Mouse (Mus musculus): ENCODE measurements at regions not wholly inside any gene's neighbourhood (a gene's known extent, or its start where the extent isn't known, plus 50 kb on each side); places are given as distances from the start of the nearest gene placed in this dataset.

GRCm38 (mm10) chr4:153002516-153002915 is 480.1 kb downstream of the Ajap1 start:
- Histone ChIP-seq H3K4me1 (ENCODE audit: control insufficient read depth, insufficient read depth, low read length) (no peaks in the 10 kb centered on the region), H3K27ac (replicated peaks; ENCODE audit: low read depth, low read length) (no peak overlapping the region)
- 79% methylated on average over 4 of the region's 4 CpGs for WGBS

GRCm38 (mm10) chr4:153001761-153002160 is 480.9 kb downstream of the Ajap1 start:
- no peak for TF ChIP-seq POLR2A (IDR thresholded peaks at IDR 0.05; ENCODE audit: borderline replicate concordance, extremely low read depth, insufficient read depth, insufficient read length)
- H3K4me2 ChIP-seq (replicated peaks; ENCODE audit: low read depth, low read length, severe bottlenecking): no peak overlapping the region
- WGBS: 82% methylated on average over 6 of the region's 6 CpGs

More at GRCm38 (mm10) chr4:153002516-153002915, 480.1 kb downstream of the Ajap1 start:
- no peak for ATAC-seq (ENCODE audit: low FRiP score, low read depth)
- no peak for TF ChIP-seq POLR2A (IDR thresholded peaks at IDR 0.05; ENCODE audit: borderline replicate concordance, extremely low read depth, insufficient read depth, insufficient read length)
- no peak for DNase-seq (ENCODE audit: low spot score)
- H3K9me3 ChIP-seq (ENCODE audit: control insufficient read depth, low read length): no peaks in the 10 kb centered on the region
- H3K9ac ChIP-seq (ENCODE audit: low read depth, low read length, severe bottlenecking): no peak overlapping the region
- no peaks in the 10 kb centered on the region for H3K36me3 ChIP-seq (ENCODE audit: control insufficient read depth, insufficient read depth, low read length)
- H3K27me3 ChIP-seq (ENCODE audit: control insufficient read depth, insufficient read depth, low read length): no peaks in the 10 kb centered on the region
- no peak overlapping the region for H3K4me2 ChIP-seq (replicated peaks; ENCODE audit: low read depth, low read length, severe bottlenecking)
- H3K4me3 ChIP-seq (replicated peaks; ENCODE audit: low read length): no peak overlapping the region

GRCm38 (mm10) chr4:152999526-152999925 is 483.1 kb downstream of the Ajap1 start:
- Histone ChIP-seq H3K36me3 (ENCODE audit: control insufficient read depth, insufficient read depth, low read length) (no peaks in the 10 kb centered on the region), H3K27me3 (ENCODE audit: control insufficient read depth, insufficient read depth, low read length) (no peaks in the 10 kb centered on the region), H3K9me3 (ENCODE audit: control insufficient read depth, low read length) (no peaks in the 10 kb centered on the region), H3K27ac (replicated peaks; ENCODE audit: low read depth, low read length) (no peak overlapping the region), H3K4me3 (replicated peaks; ENCODE audit: low read length) (no peak overlapping the region), H3K9ac (ENCODE audit: low read depth, low read length, severe bottlenecking) (no peak overlapping the region), H3K4me2 (replicated peaks; ENCODE audit: low read depth, low read length, severe bottlenecking) (no peak overlapping the region), H3K4me1 (ENCODE audit: control insufficient read depth, insufficient read depth, low read length) (no peaks in the 10 kb centered on the region)
- TF ChIP-seq POLR2A (IDR thresholded peaks at IDR 0.05; ENCODE audit: borderline replicate concordance, extremely low read depth, insufficient read depth, insufficient read length): no peak
- 61% methylated on average over 17 of the region's 18 CpGs for WGBS
- no peak for DNase-seq (ENCODE audit: low spot score)
- ATAC-seq (ENCODE audit: low FRiP score, low read depth): no peak

More at GRCm38 (mm10) chr4:153001761-153002160, 480.9 kb downstream of the Ajap1 start:
- Histone ChIP-seq H3K9me3 (ENCODE audit: control insufficient read depth, low read length) (no peaks in the 10 kb centered on the region), H3K27ac (replicated peaks; ENCODE audit: low read depth, low read length) (no peak overlapping the region), H3K9ac (ENCODE audit: low read depth, low read length, severe bottlenecking) (no peak overlapping the region), H3K36me3 (ENCODE audit: control insufficient read depth, insufficient read depth, low read length) (no peaks in the 10 kb centered on the region), H3K27me3 (ENCODE audit: control insufficient read depth, insufficient read depth, low read length) (no peaks in the 10 kb centered on the region), H3K4me1 (ENCODE audit: control insufficient read depth, insufficient read depth, low read length) (no peaks in the 10 kb centered on the region), H3K4me3 (replicated peaks; ENCODE audit: low read length) (no peak overlapping the region)
- ATAC-seq (ENCODE audit: low FRiP score, low read depth) (no peak), DNase-seq (ENCODE audit: low spot score) (no peak)

- H3K4me2 ChIP-seq (replicated peaks; ENCODE audit: low read depth, low read length, severe bottlenecking): no peak overlapping the region
- no peaks in the 10 kb centered on the region for H3K36me3 ChIP-seq (ENCODE audit: control insufficient read depth, insufficient read depth, low read length)
- H3K9ac ChIP-seq (ENCODE audit: low read depth, low read length, severe bottlenecking): no peak overlapping the region
- no peaks in the 10 kb centered on the region for H3K27me3 ChIP-seq (ENCODE audit: control insufficient read depth, insufficient read depth, low read length)
- DNase-seq (ENCODE audit: low spot score) (no peak), ATAC-seq (ENCODE audit: low FRiP score, low read depth) (no peak)
- H3K4me3 ChIP-seq (replicated peaks; ENCODE audit: low read length): no peak overlapping the region
- no peaks in the 10 kb centered on the region for H3K9me3 ChIP-seq (ENCODE audit: control insufficient read depth, low read length)
- no peaks in the 10 kb centered on the region for H3K4me1 ChIP-seq (ENCODE audit: control insufficient read depth, insufficient read depth, low read length)
- WGBS: 72% methylated on average over 5 of the region's 5 CpGs
- TF ChIP-seq POLR2A (IDR thresholded peaks at IDR 0.05; ENCODE audit: borderline replicate concordance, extremely low read depth, insufficient read depth, insufficient read length): no peak
- no peak overlapping the region for H3K27ac ChIP-seq (replicated peaks; ENCODE audit: low read depth, low read length)
These were observed 485.4 kb downstream of the Ajap1 start for GRCm38 (mm10) chr4:152997251-152997650.

GRCm38 (mm10) chr4:152996641-152997040 is 486.0 kb downstream of the Ajap1 start:
- 80% methylated on average over 2 of the region's 2 CpGs for WGBS

More at GRCm38 (mm10) chr4:152996641-152997040, 486.0 kb downstream of the Ajap1 start:
- ATAC-seq (ENCODE audit: low FRiP score, low read depth) (no peak), DNase-seq (ENCODE audit: low spot score) (no peak)
- TF ChIP-seq POLR2A (IDR thresholded peaks at IDR 0.05; ENCODE audit: borderline replicate concordance, extremely low read depth, insufficient read depth, insufficient read length): no peak
- H3K4me1 ChIP-seq (ENCODE audit: control insufficient read depth, insufficient read depth, low read length): no peaks in the 10 kb centered on the region
- H3K9ac ChIP-seq (ENCODE audit: low read depth, low read length, severe bottlenecking): no peak overlapping the region
- no peak overlapping the region for H3K4me2 ChIP-seq (replicated peaks; ENCODE audit: low read depth, low read length, severe bottlenecking)
- H3K4me3 ChIP-seq (replicated peaks; ENCODE audit: low read length): no peak overlapping the region
- no peaks in the 10 kb centered on the region for H3K27me3 ChIP-seq (ENCODE audit: control insufficient read depth, insufficient read depth, low read length)
- no peaks in the 10 kb centered on the region for H3K36me3 ChIP-seq (ENCODE audit: control insufficient read depth, insufficient read depth, low read length)
- H3K27ac ChIP-seq (replicated peaks; ENCODE audit: low read depth, low read length): no peak overlapping the region
- H3K9me3 ChIP-seq (ENCODE audit: control insufficient read depth, low read length): no peaks in the 10 kb centered on the region
